Mouse (Mus musculus): ENCODE data around the gene Sirt7. TPM values are rescaled to one million over a fixed set of nuclear protein-coding genes. Genes with fewer than 3 reads are reported as not detected.
"Not testable (repeated sequence)": the region's sequence is repeated elsewhere in the genome, so short reads cannot be mapped to it uniquely, and the experiment has no call there.

Gene Sirt7
- polyA plus RNA-seq, 1 experiment from 2014 or later, result 30.1 TPM

- CTCF ChIA-PET, result interaction anchor here (1.3 kb wide), 1 partner anchor 15 kb away, joined by 3 read pairs; no protein-coding TSS in a partner anchor
- peak; percentile 22 for ATAC-seq
- no peaks in the 10 kb centered on the region for H3K27me3 ChIP-seq
- in situ Hi-C loops (cut with MboI; ENCODE audit: low pct_unique_long_range_greater_than_20kb), result no loop called here
- DNase-seq (ENCODE audit: low read depth, low spot score), result no peak
- no peak for TF ChIP-seq CTCF (IDR thresholded peaks at IDR 0.05)
- POLR2A ChIA-PET, result interaction anchor here (0.6 to 1.1 kb wide), 3 partner anchors 17 to 114 kb away, joined by 3 read pairs; partner anchors contain the start of gene Mrpl12
Observed at GRCm38 (mm10) chr11:120597240-120598235, 27.5 kb downstream of the Sirt7 start.

DNA sequence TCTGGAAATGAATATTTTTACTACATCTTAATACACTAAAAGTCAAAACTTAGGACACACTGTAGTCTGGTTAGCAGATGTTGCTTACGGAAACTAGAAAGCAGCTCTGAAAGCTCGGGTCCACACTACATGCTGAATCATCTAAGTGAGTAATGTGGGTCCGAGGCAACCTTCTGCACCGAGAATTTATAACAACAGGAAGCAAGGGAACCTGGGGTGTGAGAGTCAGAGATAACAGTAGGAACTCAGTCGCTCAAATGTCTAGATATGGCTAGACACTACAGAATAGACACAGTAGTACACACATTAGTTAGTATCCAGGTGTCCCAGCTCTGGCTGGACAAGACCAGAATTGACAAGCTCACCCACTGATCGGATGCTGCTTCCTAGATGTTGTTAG, 36.5 kb downstream of the Sirt7 start:
- no peak for TF ChIP-seq CTCF (IDR thresholded peaks at IDR 0.05)
- ATAC-seq (no peak), DNase-seq (ENCODE audit: low read depth, low spot score) (no peak)
- no peaks in the 10 kb centered on the region for H3K27me3 ChIP-seq
- POLR2A ChIA-PET, result interaction anchor here (0.8 to 1.4 kb wide), 3 partner anchors 10 to 84 kb away, joined by 3 read pairs; partner anchors contain the start of genes Anapc11, Aspscr1 and P4hb
- in situ Hi-C loops (cut with MboI; ENCODE audit: low pct_unique_long_range_greater_than_20kb), result no loop called here
- CTCF ChIA-PET, result no interaction called here

DNA sequence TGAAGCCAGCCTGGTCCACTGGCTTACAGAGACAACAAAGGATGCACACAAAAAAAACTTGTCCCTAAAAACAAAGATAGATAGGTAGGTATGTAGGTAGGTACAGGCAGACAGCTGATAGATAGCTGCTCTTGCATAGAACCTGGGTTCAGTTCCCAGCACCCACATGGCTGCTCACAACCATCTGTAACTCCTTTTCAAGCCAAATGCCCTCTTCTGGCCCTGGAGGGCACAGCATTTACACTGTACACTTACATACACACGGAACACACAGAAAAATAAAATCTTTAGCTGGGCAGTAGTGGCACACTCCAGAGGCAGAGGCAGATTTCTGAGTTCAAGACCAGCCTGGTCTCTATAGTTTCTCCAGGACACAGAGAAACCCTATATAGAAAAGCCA, 41.1 kb downstream of the Sirt7 start:
- DNase-seq (ENCODE audit: low read depth, low spot score), result no peak
- TF ChIP-seq CTCF (IDR thresholded peaks at IDR 0.05), result no peak
- ChIA-PET CTCF (interaction anchor here (0.7 to 1.1 kb wide), 3 partner anchors 9 to 70 kb away, joined by 3 read pairs; no protein-coding TSS in a partner anchor), POLR2A (interaction anchor here (0.6 kb wide), 1 partner anchor 9 kb away, joined by 8 read pairs; no protein-coding TSS in a partner anchor)
- no peak for ATAC-seq
- no peaks in the 10 kb centered on the region for H3K27me3 ChIP-seq
- in situ Hi-C loops (cut with MboI; ENCODE audit: low pct_unique_long_range_greater_than_20kb), result no loop called here

GRCm38 (mm10) chr11:120582982-120583293, 42.1 kb downstream of the Sirt7 start:
- ChIA-PET CTCF (interaction anchor here (1.0 to 1.7 kb wide), 5 partner anchors 9 to 94 kb away, joined by 3 to 7 read pairs (median 4); partner anchors contain the start of gene P4hb), POLR2A (interaction anchor here (0.6 to 0.9 kb wide), 3 partner anchors 11 to 42 kb away, joined by 3 to 5 read pairs (median 5); no protein-coding TSS in a partner anchor)
- ATAC-seq; in situ Hi-C loops (cut with MboI; ENCODE audit: low pct_unique_long_range_greater_than_20kb); DNase-seq (ENCODE audit: low read depth, low spot score); H3K27me3 ChIP-seq: not testable (repeated sequence)

- no peak for ATAC-seq
- ChIA-PET CTCF (interaction anchor here (0.7 to 1.7 kb wide), 9 partner anchors 8 to 207 kb away, joined by 3 to 7 read pairs (median 3); partner anchors contain the start of genes Alyref, P4hb and Pcyt2), POLR2A (interaction anchor here (0.6 to 1.1 kb wide), 5 partner anchors 12 to 129 kb away, joined by 3 to 5 read pairs (median 4); no protein-coding TSS in a partner anchor)
- no peaks in the 10 kb centered on the region for H3K27me3 ChIP-seq
- no peak for DNase-seq (ENCODE audit: low read depth, low spot score)
- in situ Hi-C loops (cut with MboI; ENCODE audit: low pct_unique_long_range_greater_than_20kb), result no loop called here
- no peak for TF ChIP-seq CTCF (IDR thresholded peaks at IDR 0.05)
Observed at GRCm38 (mm10) chr11:120582268-120582981, 42.6 kb downstream of the Sirt7 start.

- H3K27me3 ChIP-seq, result no peaks in the 10 kb centered on the region
- POLR2A ChIA-PET, result interaction anchor here (0.6 to 1.1 kb wide), 4 partner anchors 35 to 874 kb away, joined by 3 to 4 read pairs (median 3); no protein-coding TSS in a partner anchor
- no peak for DNase-seq (ENCODE audit: low read depth, low spot score)
- in situ Hi-C loops (cut with MboI; ENCODE audit: low pct_unique_long_range_greater_than_20kb), result no loop called here
- ATAC-seq, result peak; percentile 14
- no peak for TF ChIP-seq CTCF (IDR thresholded peaks at IDR 0.05)
- CTCF ChIA-PET, result interaction anchor here (0.9 to 1.7 kb wide), 7 partner anchors 8 to 92 kb away, joined by 3 to 7 read pairs (median 3); partner anchors contain the start of genes Alyref, P4hb and Pcyt2
Observed at GRCm38 (mm10) chr11:120581490-120582267, 43.4 kb downstream of the Sirt7 start, which contains the start of gene Arhgdia. Gene Arhgdia, minus strand, starts transcription at chr11:120581624.

GRCm38 (mm10) chr11:120580871-120581331, 44.1 kb downstream of the Sirt7 start:
- DNase-seq (ENCODE audit: low read depth, low spot score) (no peak), ATAC-seq (peak; percentile 38)
- H3K27me3 ChIP-seq, result no peaks in the 10 kb centered on the region
- POLR2A ChIA-PET, result interaction anchor here (0.7 to 1.5 kb wide), 4 partner anchors 9 to 89 kb away, joined by 3 read pairs; partner anchors contain the start of gene Slc25a10
- in situ Hi-C loops (cut with MboI; ENCODE audit: low pct_unique_long_range_greater_than_20kb), result no loop called here
- no peak for TF ChIP-seq CTCF (IDR thresholded peaks at IDR 0.05)
- CTCF ChIA-PET, result interaction anchor here (1.3 to 2.4 kb wide), 3 partner anchors 9 to 91 kb away, joined by 4 to 11 read pairs (median 10); no protein-coding TSS in a partner anchor

DNA sequence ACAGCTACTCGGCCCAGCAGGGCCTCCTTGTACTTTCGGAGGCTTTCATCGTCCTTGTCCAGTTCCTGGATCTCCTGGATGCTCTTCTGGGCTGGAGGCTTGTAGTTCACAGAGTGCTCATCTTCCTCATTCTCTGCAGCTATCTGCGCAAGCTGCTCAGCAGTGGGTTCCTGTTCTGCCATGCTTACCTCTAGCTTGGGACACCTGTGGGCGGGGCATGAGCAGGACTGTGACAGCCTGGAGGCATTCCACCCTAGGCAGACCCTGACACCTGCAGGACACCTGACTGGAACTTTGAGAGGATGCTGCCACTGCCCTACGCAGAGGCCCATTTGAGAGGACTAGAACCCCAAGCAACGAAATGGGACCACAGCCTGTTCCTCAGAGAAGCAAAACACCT, 44.9 kb downstream of the Sirt7 start:
- ChIA-PET POLR2A (interaction anchor here (0.7 to 1.5 kb wide), 5 partner anchors 8 to 88 kb away, joined by 3 read pairs; partner anchors contain the start of gene Slc25a10), CTCF (interaction anchor here (1.0 to 2.4 kb wide), 12 partner anchors 10 to 109 kb away, joined by 3 to 11 read pairs (median 4); partner anchors contain the start of gene Ppp1r27)
- in situ Hi-C loops (cut with MboI; ENCODE audit: low pct_unique_long_range_greater_than_20kb), result no loop called here
- ATAC-seq, result no peak
- TF ChIP-seq CTCF (IDR thresholded peaks at IDR 0.05), result no peak
- H3K27me3 ChIP-seq, result no peaks in the 10 kb centered on the region
- DNase-seq (ENCODE audit: low read depth, low spot score), result no peak

All from Patski (cell line).